Mouse (Mus musculus) midbrain, embryonic 16.5 days (tissue): ENCODE results near the gene Lpar1. TPM values are rescaled to one million over a fixed set of nuclear protein-coding genes. Genes with fewer than 3 reads are reported as not detected.

Experiments used
- ATAC-seq: fragments of 200-750 bp; cut with Nextera tagmentation; 2 replicates; pipeline ENCODE4 v1.8.0; 2017; ENCODE audit warnings: moderate TSS enrichment
- H3K27ac ChIP-seq: fragments of 300-500 bp; sonication (generic); 2 replicates; pipeline ENCODE4 v1.5.1; 2014; ENCODE audit warnings: mild to moderate bottlenecking, low read length, mixed read lengths
- H3K27me3 ChIP-seq: fragments of 300-500 bp; sonication (generic); 2 replicates; pipeline ENCODE4 v1.6.1; 2014; ENCODE audit warnings: low read depth, low read length, mixed read lengths; ENCODE audit not compliant: control insufficient read depth, insufficient read depth
- H3K36me3 ChIP-seq: fragments of 300-500 bp; sonication (generic); 2 replicates; pipeline ENCODE4 v1.6.1; 2014; ENCODE audit warnings: mild to moderate bottlenecking, low read length, moderate library complexity, mixed read lengths; ENCODE audit not compliant: control insufficient read depth, insufficient read depth
- H3K4me1 ChIP-seq: fragments of 300-500 bp; sonication (generic); 2 replicates; pipeline ENCODE4 v1.6.1; 2014; ENCODE audit warnings: mild to moderate bottlenecking, low read length, mixed read lengths; ENCODE audit not compliant: control insufficient read depth, insufficient read depth
- H3K4me2 ChIP-seq: fragments of 300-500 bp; sonication (generic); 2 replicates; pipeline ENCODE4 v1.6.1; 2014; ENCODE audit warnings: mild to moderate bottlenecking, low read length, mixed read lengths
- H3K4me3 ChIP-seq: fragments of 300-500 bp; sonication (generic); 2 replicates; pipeline ENCODE4 v1.5.1; 2014; ENCODE audit warnings: low read depth, mild to moderate bottlenecking, low read length, moderate library complexity, mixed read lengths
- H3K9ac ChIP-seq: fragments of 300-500 bp; sonication (generic); 2 replicates; pipeline ENCODE4 v1.6.1; 2014; ENCODE audit warnings: low read depth, low read length, mixed read lengths
- H3K9me3 ChIP-seq: fragments of 300-500 bp; sonication (generic); replicated peaks from 2 replicates; pipeline ENCODE4 v1.6.1; 2014; ENCODE audit warnings: mild to moderate bottlenecking, low read length, mixed read lengths; ENCODE audit not compliant: control insufficient read depth, poor library complexity, severe bottlenecking
- WGBS: fragments of 180-500 bp; shearing (Covaris S2); extraction: QIAGEN DNeasy Blood & Tissue Kit; methylation state at CpG from one replicate; pipeline ENCODE4 v1.1.7; 2014; 5-methylcytosine and 5-hydroxymethylcytosine counted together
- polyA plus RNA-seq: library from polyadenylated mRNA; unstranded; fragments of >200 nt; fragmentation: Nextera tagmentation; extraction: Ambion mirVana; gene quantifications from 2 replicates; pipeline ENCODE4 v1.2.1, GENCODE M21; 2015

Gene Lpar1
- polyA plus RNA-seq, 1 experiment from 2014 or later, result 23.8 TPM

DNA sequence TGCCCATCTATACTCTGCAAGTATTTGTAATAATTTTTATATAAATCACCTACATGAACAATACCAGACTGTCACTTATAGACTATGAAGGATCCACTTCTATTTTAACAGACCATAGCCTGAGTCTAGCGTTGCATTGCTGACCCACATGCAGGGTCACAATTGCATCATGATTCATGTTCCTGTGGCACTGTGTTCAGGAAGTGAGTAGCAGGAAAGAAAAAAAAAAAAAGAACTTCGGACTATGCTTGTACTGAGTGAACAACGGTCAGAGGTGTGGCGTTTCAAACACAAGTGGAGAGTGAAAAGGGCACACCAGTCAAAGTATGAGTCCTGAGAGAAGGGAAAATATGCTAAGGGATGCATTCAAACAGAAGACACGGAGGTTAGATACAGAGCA lies 90.7 kb downstream of the Lpar1 start:
- Histone ChIP-seq H3K4me2 (no peak overlapping the region), H3K27ac (no peak overlapping the region), H3K36me3 (no peaks in the 10 kb centered on the region), H3K4me1 (no peaks in the 10 kb centered on the region), H3K9me3 (no peaks in the 10 kb centered on the region), H3K9ac (no peak overlapping the region), H3K27me3 (no peaks in the 10 kb centered on the region), H3K4me3 (no peak overlapping the region)
- WGBS, result 93% methylated on average over 5 of the region's 5 CpGs
- no peak for ATAC-seq

DNA sequence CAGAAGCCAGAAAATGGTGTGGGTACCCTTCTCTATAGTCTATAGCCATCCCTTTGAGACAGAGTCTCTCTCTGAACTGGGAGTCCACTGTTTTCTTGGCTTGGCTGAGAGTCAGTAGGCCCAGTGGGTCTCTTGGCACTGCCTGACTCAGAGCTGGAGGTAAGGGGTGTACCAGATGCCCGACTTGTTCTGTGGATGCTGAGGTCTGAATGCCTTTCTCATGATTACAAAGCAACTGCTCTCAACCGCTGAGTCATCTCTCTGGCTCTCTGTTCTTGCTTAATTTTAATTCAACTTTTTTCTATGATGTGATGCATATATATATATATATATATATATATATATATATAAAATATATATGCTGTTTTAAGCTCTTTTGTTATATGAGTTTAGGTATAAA lies 91.1 kb downstream of the Lpar1 start:
- WGBS, result 91% methylated on average over 2 of the region's 2 CpGs
- Histone ChIP-seq H3K9me3 (no peaks in the 10 kb centered on the region), H3K27me3 (no peaks in the 10 kb centered on the region), H3K27ac (no peak overlapping the region), H3K4me1 (no peaks in the 10 kb centered on the region), H3K9ac (no peak overlapping the region), H3K36me3 (no peaks in the 10 kb centered on the region), H3K4me3 (no peak overlapping the region), H3K4me2 (no peak overlapping the region)
- no peak for ATAC-seq

DNA sequence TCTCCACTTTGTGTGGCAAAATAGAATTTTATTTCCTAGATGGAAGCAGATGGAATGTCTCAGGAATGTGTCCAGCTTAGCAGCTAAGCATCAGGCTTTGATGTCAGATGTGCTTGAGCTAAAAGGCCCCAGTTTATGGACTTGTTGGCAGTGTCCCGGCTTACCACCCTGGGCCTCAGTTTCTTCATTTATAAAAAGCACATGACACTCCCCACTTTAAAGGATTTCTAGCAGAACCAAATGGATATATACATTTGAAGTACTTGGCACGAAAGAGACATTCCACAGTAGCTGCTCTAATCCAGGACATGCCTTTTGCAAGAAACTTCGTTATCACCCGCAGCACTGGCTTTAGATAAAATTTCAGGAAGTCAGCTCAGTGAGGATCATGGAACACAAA lies 100.4 kb downstream of the Lpar1 start:
- Histone ChIP-seq H3K9ac (no peak overlapping the region), H3K27ac (no peak overlapping the region), H3K4me2 (no peak overlapping the region), H3K4me1 (no peaks in the 10 kb centered on the region), H3K27me3 (no peaks in the 10 kb centered on the region), H3K4me3 (no peak overlapping the region), H3K36me3 (no peaks in the 10 kb centered on the region), H3K9me3 (no peaks in the 10 kb centered on the region)
- no peak for ATAC-seq
- 84% methylated on average over 4 of the region's 4 CpGs for WGBS

DNA sequence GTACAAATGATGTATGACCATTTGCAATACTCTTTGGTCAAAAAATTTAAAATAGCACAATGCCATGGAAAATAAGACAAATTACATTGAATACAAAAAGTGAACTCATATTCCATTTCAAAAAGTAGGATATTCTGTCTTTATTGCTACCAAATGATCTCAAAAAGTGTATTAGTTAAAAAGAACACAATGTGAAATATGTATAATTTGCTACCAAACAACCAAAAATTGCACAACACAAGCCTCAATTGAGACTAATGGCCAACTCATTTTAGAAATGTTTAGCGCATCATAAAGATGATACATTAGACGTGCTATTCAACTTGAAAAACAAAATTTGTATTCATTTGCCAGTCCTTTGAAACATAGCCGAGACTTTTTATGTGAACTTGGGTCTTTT lies 104.9 kb downstream of the Lpar1 start:
- Histone ChIP-seq H3K36me3 (no peaks in the 10 kb centered on the region), H3K4me1 (no peaks in the 10 kb centered on the region), H3K9ac (no peak overlapping the region), H3K4me2 (no peak overlapping the region), H3K27ac (no peak overlapping the region), H3K9me3 (no peaks in the 10 kb centered on the region), H3K27me3 (no peaks in the 10 kb centered on the region), H3K4me3 (no peak overlapping the region)
- ATAC-seq, result no peak
- WGBS, result 96% methylated on average over 3 of the region's 3 CpGs

DNA sequence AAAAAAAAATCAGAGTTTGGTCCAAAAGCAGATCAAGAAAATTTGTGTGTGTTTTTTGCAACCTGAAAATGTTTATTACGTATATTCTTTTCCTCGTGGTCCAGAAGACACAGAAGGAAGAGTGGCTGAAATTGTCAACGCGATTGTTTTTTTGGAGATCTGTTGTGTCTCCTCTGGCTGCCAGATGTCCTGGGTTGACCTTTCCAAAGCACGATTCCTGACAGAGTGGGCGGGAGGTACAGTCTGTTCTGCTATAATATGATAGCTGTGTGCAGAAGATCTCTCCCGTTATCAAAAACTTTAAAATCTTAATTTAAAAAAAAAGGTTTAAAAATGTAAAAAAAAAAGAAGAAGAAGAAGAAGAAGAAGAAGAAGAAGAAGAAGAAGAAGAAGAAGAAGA lies 105.9 kb downstream of the Lpar1 start:
- no peaks in the 10 kb centered on the region for H3K36me3 ChIP-seq
- H3K4me2 ChIP-seq, result no peak overlapping the region
- no peak overlapping the region for H3K4me3 ChIP-seq
- no peaks in the 10 kb centered on the region for H3K27me3 ChIP-seq
- no peak overlapping the region for H3K9ac ChIP-seq
- WGBS, result 87% methylated on average over 7 of the region's 7 CpGs
- H3K9me3 ChIP-seq, result no peaks in the 10 kb centered on the region
- no peak overlapping the region for H3K27ac ChIP-seq
- ATAC-seq, result no peak
- no peaks in the 10 kb centered on the region for H3K4me1 ChIP-seq

DNA sequence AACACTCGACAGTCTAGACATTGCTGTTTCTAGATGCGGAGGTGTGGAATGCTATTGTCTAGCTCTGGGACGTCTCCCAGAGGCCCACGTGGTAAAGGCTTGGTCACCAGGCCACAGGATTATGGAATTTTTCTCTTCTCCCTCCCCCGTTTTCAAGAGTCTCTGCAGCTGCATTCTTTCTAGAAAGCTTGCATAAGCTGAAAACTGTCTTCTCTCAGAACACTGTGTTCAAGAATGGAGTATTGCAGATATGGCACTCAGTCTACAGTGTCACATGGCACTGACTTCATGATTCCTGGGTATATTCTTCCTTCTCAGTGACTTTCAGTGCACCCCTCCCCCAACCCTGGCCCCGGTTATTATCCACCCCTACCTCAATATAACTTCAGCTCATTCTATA lies 107.9 kb downstream of the Lpar1 start:
- H3K4me2 ChIP-seq, result no peak overlapping the region
- H3K27ac ChIP-seq, result no peak overlapping the region
- no peak overlapping the region for H3K9ac ChIP-seq
- WGBS, result 71% methylated on average over 6 of the region's 6 CpGs
- H3K4me3 ChIP-seq, result no peak overlapping the region
- ATAC-seq, result no peak
- H3K36me3 ChIP-seq, result no peaks in the 10 kb centered on the region
- H3K4me1 ChIP-seq, result no peaks in the 10 kb centered on the region
- no peaks in the 10 kb centered on the region for H3K9me3 ChIP-seq
- H3K27me3 ChIP-seq, result no peaks in the 10 kb centered on the region

DNA sequence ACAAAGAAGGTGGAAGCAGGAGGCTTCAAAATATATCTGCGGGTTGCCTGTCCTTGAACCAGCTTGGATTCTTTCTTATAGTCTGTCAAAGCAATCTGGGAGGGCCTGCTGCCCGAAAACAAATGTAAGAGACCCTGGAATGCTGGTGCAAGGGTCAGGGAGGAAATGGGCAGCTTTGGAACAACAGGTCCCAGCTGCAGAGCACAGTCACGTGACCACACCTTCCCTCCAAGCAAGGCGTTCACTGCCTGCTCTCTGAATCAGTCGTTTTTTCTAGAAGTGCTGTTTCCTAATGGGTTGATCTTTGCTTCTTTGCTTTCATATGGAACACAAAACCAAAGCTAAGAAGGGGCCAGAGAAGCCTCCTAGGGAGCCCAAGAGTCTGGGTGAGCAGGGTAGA lies 111.4 kb downstream of the Lpar1 start:
- H3K36me3 ChIP-seq, result no peaks in the 10 kb centered on the region
- H3K27ac ChIP-seq, result no peak overlapping the region
- H3K4me1 ChIP-seq, result no peaks in the 10 kb centered on the region
- no peak overlapping the region for H3K9ac ChIP-seq
- H3K27me3 ChIP-seq, result no peaks in the 10 kb centered on the region
- WGBS, result 56% methylated on average over 5 of the region's 5 CpGs
- ATAC-seq, result no peak
- H3K9me3 ChIP-seq, result no peaks in the 10 kb centered on the region
- H3K4me2 ChIP-seq, result no peak overlapping the region
- no peak overlapping the region for H3K4me3 ChIP-seq

DNA sequence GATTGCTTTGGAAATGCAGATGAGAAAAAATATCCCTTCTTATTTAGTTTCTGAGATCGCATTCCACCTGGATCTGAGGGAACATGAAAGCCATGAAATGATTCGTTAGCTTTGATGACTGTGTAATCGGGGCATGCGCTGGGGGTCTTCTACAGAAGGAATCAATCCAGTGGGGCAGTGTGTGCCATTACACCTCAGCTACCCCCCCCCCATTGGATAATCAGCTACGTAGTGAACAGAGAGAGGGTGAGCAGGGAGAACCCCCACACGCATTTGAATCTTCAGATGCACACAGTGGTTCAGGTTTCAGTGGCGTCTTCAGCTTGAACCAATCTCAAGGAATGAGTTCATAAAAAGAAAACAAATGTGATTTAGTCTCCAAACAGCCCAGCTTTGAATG lies 115.0 kb downstream of the Lpar1 start:
- peak; percentile 32; the same call in 1 of the 2 replicates for ATAC-seq
- H3K36me3 ChIP-seq, result no peaks in the 10 kb centered on the region

DNA sequence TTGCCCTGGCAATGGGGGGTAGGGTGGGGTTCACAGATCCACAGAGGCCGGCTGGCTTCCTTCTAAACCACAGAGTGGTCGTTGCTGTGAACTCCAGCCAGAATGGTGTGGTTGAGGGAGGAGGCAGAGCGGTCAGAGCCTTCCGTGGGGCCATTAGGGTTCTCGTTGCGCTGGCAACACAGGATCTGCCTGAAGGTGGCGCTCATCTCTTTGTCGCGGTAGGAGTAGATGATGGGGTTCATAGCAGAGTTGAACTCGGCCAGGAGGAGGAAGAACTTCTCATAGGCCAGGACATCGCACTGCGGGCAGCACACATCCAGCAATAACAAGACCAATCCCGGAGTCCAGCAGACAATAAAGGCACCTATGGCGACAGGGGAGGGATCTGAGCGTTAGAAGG lies 116.4 kb downstream of the Lpar1 start:
- no peak overlapping the region for H3K27ac ChIP-seq
- 84% methylated on average over 15 of the region's 15 CpGs for WGBS
- H3K36me3 ChIP-seq, result no peaks in the 10 kb centered on the region

More for the DNA sequence above, 115.0 kb downstream of the Lpar1 start:
- Histone ChIP-seq H3K4me3 (no peak overlapping the region), H3K9me3 (no peaks in the 10 kb centered on the region), H3K27ac (no peak overlapping the region; the same call in 1 of the 2 replicates), H3K27me3 (no peaks in the 10 kb centered on the region), H3K9ac (no peak overlapping the region), H3K4me2 (no peak overlapping the region), H3K4me1 (no peaks in the 10 kb centered on the region)
- 54% methylated on average over 7 of the region's 7 CpGs for WGBS

More for the DNA sequence above, 116.4 kb downstream of the Lpar1 start:
- H3K9ac ChIP-seq, result no peak overlapping the region
- H3K9me3 ChIP-seq, result no peaks in the 10 kb centered on the region
- H3K4me2 ChIP-seq, result no peak overlapping the region
- no peak for ATAC-seq
- no peaks in the 10 kb centered on the region for H3K4me1 ChIP-seq
- no peaks in the 10 kb centered on the region for H3K27me3 ChIP-seq
- no peak overlapping the region for H3K4me3 ChIP-seq
